Mouse (Mus musculus) ES-Bruce4 (cell line): ENCODE measurements around the gene Ercc1. TPM values are rescaled to one million over a fixed set of nuclear protein-coding genes. Genes with fewer than 3 reads are reported as not detected.
A peak's percentile ranks its signal among the peaks of the same experiment; 100 is the strongest.

Source experiments
- H3K27ac ChIP-seq: 2 replicates; pipeline ENCODE4 v1.5.1; 2012; ENCODE audit warnings: low read length, inconsistent platforms; ENCODE audit not compliant: insufficient read depth
- H3K27me3 ChIP-seq: 2 replicates; pipeline ENCODE4 v1.6.1; 2012; ENCODE audit warnings: mild to moderate bottlenecking, low read length, inconsistent platforms; ENCODE audit not compliant: control insufficient read depth, poor library complexity, insufficient read depth, severe bottlenecking
- H3K36me3 ChIP-seq: 2 replicates; pipeline ENCODE4 v1.6.1; 2012; ENCODE audit warnings: inconsistent platforms, mild to moderate bottlenecking, low read length, moderate library complexity; ENCODE audit not compliant: control insufficient read depth, poor library complexity, insufficient read depth, severe bottlenecking
- H3K4me1 ChIP-seq: one replicate; pipeline ENCODE4 v1.8.1; 2011; ENCODE audit warnings: low read length; ENCODE audit not compliant: control insufficient read depth, insufficient read depth
- H3K4me3 ChIP-seq: 2 replicates; pipeline ENCODE4 v1.5.1; 2011; ENCODE audit warnings: low read depth, mild to moderate bottlenecking, low read length
- H3K9ac ChIP-seq: 2 replicates; pipeline ENCODE4 v1.6.1; 2012; ENCODE audit warnings: low read depth, mild to moderate bottlenecking, inconsistent platforms; ENCODE audit not compliant: poor library complexity, severe bottlenecking
- H3K9me3 ChIP-seq: replicated peaks from 2 replicates; pipeline ENCODE4 v1.6.1; 2012; ENCODE audit warnings: mild to moderate bottlenecking, low read length, inconsistent platforms; ENCODE audit not compliant: control insufficient read depth, poor library complexity, insufficient read depth, severe bottlenecking
- CTCF ChIP-seq: IDR thresholded peaks from one replicate; pipeline ENCODE4 v1.8.1; 2011; ENCODE audit warnings: low read depth, low read length
- EP300 ChIP-seq: IDR thresholded peaks from 2 replicates; pipeline ENCODE4 v1.6.1; 2011; ENCODE audit warnings: low read depth, low read length; ENCODE audit not compliant: insufficient read depth
- POLR2A ChIP-seq: IDR thresholded peaks from one replicate; pipeline ENCODE4 v1.8.1; 2011; ENCODE audit warnings: low read length; ENCODE audit not compliant: insufficient read depth
- polyA plus RNA-seq: library from polyadenylated mRNA; stranded (reverse); fragments of >200 nt; gene quantifications from 2 replicates; pipeline ENCODE4 v1.2.4, GENCODE M21; 2011; ENCODE audit warnings: low read depth; ENCODE audit not compliant: missing spikeins, insufficient read depth, insufficient read length

Gene Ercc1
- 38.1 and 43.7 TPM in 2 replicates for polyA plus RNA-seq

DNA sequence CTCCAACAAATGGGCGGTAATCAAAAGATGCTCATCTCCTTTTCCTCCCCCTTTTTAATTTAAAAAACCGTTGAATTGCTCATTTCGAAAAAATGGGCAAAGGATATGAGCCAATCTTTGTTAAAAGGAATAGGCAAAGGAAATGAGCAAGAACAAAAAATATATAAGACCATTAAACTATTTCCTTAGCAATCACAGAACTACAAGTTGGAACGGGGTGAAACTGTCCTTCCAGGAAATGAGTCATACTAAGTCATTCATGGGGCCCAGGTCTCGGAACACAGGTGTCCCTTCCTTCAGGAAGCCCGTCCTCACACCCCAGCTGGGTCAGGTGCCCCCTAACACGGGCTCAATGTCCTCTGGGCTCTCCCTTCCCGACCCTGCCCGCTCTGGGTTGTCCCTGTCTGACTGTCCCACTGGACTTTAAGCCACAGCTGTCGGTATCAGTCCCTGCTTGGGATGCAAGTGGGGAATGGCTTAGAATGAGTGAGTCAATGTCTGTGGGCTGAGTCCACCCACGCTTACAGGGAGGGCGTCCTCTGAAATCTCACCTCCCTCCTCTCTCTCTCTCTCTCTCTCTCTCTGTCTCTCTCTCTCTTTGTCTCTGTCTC lies at the start of gene Ercc1:
TSS of gene Ercc1 (plus strand) at position 542 of the 611 bp plus-strand sequence.
- no peaks in the 10 kb centered on the region for H3K9me3 ChIP-seq
- peak within 1 kb of the TSS; percentile 76 for H3K27ac ChIP-seq
- no peaks in the 10 kb centered on the region for H3K27me3 ChIP-seq
- H3K4me3 ChIP-seq, result peak within 1 kb of the TSS; percentile 93
- H3K9ac ChIP-seq, result peak within 1 kb of the TSS; percentile 58
- TF ChIP-seq CTCF, result no peak
- TF ChIP-seq EP300, result no peak
- TF ChIP-seq POLR2A, result no peak
- no peaks in the 10 kb centered on the region for H3K4me1 ChIP-seq
- H3K36me3 ChIP-seq, result no peaks in the 10 kb centered on the region

DNA sequence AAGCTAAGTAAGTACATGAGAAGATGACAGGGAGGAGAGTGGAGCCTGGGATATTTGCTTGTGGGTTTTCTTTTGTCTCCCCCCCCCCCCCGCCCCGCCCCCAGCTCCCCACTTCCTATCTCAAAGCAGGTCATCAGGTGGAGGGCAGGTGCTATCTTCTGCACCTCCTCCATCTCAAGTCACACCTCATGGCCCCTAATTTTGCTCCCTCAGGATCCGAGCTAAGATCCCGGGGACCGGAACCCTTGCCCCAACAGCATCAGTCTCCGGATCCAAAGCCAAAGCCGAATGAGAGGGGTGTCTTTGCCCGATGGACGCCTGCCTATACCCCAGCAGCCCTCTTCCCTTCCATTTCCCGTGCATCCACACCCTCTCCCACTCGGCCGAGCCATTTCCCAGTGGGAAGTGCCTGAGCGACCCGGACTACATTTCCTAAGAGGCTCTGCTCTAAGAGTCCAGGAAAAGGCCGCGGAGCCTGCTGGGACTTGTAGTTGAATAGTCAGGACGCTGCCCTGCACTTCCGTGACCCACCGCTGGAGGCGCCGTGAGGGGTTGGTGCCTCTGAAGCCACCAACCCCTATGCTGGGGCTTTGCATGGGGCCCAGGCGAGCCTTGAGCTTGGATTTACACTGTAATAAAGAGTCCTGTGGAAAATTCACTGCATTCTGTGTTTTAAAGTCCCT lies 48.9 kb upstream of the Ercc1 start:
- no peaks in the 10 kb centered on the region for H3K27me3 ChIP-seq
- H3K4me3 ChIP-seq, result peak overlapping the region; percentile 58
- no peak overlapping the region for H3K27ac ChIP-seq
- no peaks in the 10 kb centered on the region for H3K36me3 ChIP-seq
- peaks cover 3% of the 10 kb centered on the region for H3K4me1 ChIP-seq
- TF ChIP-seq CTCF, result peak; percentile 79
- TF ChIP-seq POLR2A, result no peak
- H3K9me3 ChIP-seq, result no peaks in the 10 kb centered on the region
- H3K9ac ChIP-seq, result peak overlapping the region; percentile 17; the same call in 1 of the 2 replicates

DNA sequence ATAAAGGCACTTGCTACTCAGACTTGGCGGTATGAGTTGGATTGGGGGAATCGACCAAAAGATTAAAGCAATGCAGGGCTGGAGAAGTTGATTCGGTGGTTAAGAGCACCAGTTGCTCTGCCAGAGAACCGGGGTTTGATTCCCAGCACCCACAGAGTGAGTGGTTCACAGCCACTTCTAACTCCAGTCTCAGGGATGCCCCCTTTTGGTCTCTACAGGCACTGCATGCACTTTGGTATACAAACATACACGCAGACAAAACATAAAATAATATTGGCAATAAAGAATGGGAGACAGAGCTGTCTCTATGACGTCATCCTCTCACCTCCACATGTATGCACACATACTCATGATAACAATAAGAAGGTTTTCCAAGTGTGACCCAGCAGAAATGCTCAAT lies 47.5 kb upstream of the Ercc1 start:
- no peak overlapping the region for H3K4me3 ChIP-seq
- TF ChIP-seq POLR2A (no peak), CTCF (peak; percentile 11)
- no peak overlapping the region for H3K27ac ChIP-seq
- peaks cover 3% of the 10 kb centered on the region for H3K4me1 ChIP-seq
- no peak overlapping the region for H3K9ac ChIP-seq
- H3K27me3 ChIP-seq, result no peaks in the 10 kb centered on the region
- no peaks in the 10 kb centered on the region for H3K36me3 ChIP-seq
- H3K9me3 ChIP-seq, result no peaks in the 10 kb centered on the region

DNA sequence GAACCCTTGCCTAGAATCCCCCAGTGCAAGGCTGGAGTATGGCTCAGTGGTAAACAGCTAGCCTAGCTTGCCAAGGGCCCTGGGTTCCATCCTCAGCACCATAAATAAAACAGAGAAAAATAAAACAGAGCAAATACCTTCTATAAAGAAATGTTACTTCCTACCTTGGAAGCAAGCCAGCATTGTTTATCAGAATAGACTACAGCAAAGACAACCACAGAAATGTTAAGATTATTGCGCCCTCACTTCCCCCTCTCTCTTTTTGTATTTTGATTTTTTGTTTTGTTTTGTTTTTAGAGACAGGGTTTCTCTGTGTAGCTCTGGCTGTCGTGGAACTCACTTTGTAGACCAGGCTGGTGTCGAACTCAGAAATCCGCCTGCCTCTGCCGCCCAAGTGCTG lies 46.8 kb upstream of the Ercc1 start:
- no peaks in the 10 kb centered on the region for H3K36me3 ChIP-seq
- H3K9ac ChIP-seq, result no peak overlapping the region
- TF ChIP-seq EP300, result no peak
- TF ChIP-seq CTCF, result no peak
- no peak for TF ChIP-seq POLR2A
- no peaks in the 10 kb centered on the region for H3K27me3 ChIP-seq
- H3K9me3 ChIP-seq, result no peaks in the 10 kb centered on the region
- peaks cover 3% of the 10 kb centered on the region for H3K4me1 ChIP-seq
- H3K4me3 ChIP-seq, result no peak overlapping the region
- H3K27ac ChIP-seq, result no peak overlapping the region

DNA sequence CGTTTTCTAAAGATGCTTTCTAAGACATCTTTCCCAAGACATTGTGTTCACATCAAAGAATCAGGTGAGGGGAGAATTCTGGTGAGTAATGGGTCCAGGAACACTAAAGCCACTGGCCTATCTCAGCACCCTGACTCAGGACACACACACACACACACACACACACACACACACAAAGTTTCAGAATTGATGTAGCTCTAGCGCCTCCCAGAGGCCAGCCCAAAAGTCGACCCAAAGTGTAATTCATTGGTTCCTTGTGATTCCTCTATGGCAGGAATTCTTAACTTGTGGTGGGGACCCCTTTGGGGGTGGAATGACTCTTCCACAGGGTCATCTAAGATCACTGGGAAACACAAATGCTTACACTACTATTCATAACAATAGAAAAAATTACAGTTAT lies 45.4 kb upstream of the Ercc1 start:
- no peaks in the 10 kb centered on the region for H3K4me1 ChIP-seq
- H3K27ac ChIP-seq, result no peak overlapping the region
- TF ChIP-seq CTCF, result peak; percentile 64
- no peak for TF ChIP-seq EP300
- no peak overlapping the region for H3K9ac ChIP-seq
- H3K27me3 ChIP-seq, result no peaks in the 10 kb centered on the region
- no peak overlapping the region for H3K4me3 ChIP-seq
- H3K9me3 ChIP-seq, result no peaks in the 10 kb centered on the region
- no peaks in the 10 kb centered on the region for H3K36me3 ChIP-seq

DNA sequence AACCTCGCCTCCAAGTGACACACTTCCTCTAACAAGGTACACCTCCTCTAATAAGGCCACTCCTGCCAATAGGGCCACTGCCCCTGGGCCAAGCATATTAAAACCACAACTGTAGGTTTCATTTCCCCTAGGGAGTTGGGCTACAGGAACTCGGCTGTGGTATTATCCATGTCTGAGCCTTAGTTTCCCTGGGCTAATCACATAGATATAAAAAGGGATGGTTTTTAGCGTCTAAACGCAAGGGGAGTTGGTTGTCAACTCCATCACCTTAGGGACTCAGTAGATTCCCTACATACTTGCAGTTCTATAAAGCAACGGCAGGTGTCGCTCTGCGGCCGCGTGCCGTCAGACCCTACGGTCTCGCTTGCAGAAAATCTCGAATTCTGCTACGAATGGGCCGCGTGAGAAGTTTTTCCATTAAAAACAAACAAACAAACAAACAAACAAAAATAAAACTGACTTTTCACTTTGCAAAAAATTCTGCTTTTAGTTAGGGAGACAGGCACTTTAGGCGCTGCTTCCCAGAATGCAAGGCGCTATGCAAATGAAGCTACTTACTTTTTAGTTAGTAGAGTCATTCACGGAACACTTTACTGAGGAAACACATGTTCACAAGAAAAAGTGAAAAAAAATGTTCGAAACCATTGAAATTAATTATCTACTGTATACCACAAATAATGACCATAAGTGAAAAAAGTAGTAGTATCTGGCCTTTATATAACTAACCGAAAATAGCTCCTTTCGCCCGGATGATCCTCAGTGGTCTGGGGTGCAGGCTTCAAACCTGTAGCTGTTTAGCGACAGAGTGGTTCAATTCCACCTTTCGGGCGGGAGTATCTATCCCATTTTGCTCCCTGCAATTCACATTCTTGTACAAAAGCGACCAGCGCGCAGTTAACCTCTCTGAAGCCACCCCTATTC lies 43.8 kb upstream of the Ercc1 start:
- TF ChIP-seq CTCF, result peak; percentile 94
- TF ChIP-seq EP300, result 0 out of 2 replicates have a peak, but pooled peaks have one; percentile 13
- no peak for TF ChIP-seq POLR2A
- peak overlapping the region; percentile 51 for H3K4me3 ChIP-seq
- peak overlapping the region; percentile 21; the same call in 1 of the 2 replicates for H3K9ac ChIP-seq
- H3K36me3 ChIP-seq, result no peaks in the 10 kb centered on the region
- no peak overlapping the region for H3K27ac ChIP-seq
- H3K9me3 ChIP-seq, result no peaks in the 10 kb centered on the region
- peaks cover 1% of the 10 kb centered on the region for H3K4me1 ChIP-seq
- H3K27me3 ChIP-seq, result no peaks in the 10 kb centered on the region
